Mouse (Mus musculus) forelimb bud, embryonic 11.5 days (tissue): Measurements from ENCODE around the gene Gm20716.
A peak's percentile ranks its signal among the peaks of the same experiment; 100 is the strongest.

Experiments
- DNase-seq: peaks from one replicate; pipeline ENCODE4 v3.0.0-alpha.2; 2012; ENCODE audit warnings: low read depth, low spot score

Gene Gm20716

DNA sequence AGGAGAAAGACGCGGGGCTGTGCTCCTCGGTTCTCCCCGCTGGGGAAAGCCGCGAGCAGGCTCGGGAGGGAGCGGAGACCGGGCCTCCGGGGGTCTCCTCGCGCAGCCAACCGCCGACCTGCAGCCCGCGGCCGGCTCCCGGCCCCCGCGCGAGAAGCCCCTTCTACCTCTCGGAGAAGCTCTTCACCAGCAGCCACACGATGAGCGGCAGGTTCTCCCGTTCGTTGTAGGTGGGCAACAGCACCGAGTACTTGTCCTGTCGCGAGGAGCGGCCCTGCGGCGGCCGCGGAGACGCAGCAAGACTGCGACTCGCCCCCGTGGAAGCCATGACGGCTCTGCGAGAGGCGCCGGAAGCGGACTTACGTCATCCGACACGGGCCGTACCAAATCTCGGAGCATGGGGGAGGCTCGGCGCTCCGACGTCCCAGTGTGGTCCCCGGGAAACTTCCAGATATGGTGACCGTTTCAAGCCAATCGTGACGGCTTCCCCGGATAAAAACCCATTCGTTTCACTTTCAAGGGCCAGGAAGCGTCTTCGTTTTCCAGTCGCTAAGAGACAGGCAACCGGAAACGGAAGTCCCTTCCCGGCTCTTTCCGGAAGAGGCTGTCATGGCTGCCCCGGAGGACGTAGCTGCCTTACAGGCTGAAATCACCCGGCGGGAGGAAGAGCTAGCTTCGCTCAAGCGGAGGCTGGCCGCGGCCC lies at the start of gene Gm20716, which contains the start of the genes Dpm1 and Mocs3:
Gene Gm20716, minus strand, starts transcription at position 339 of the 703 bp plus-strand sequence.
Gene Dpm1, minus strand, starts transcription at position 566 of the 703 bp plus-strand sequence.
Gene Mocs3, plus strand, starts transcription at position 597 of the 703 bp plus-strand sequence.
- peak; percentile 85 for DNase-seq

DNA sequence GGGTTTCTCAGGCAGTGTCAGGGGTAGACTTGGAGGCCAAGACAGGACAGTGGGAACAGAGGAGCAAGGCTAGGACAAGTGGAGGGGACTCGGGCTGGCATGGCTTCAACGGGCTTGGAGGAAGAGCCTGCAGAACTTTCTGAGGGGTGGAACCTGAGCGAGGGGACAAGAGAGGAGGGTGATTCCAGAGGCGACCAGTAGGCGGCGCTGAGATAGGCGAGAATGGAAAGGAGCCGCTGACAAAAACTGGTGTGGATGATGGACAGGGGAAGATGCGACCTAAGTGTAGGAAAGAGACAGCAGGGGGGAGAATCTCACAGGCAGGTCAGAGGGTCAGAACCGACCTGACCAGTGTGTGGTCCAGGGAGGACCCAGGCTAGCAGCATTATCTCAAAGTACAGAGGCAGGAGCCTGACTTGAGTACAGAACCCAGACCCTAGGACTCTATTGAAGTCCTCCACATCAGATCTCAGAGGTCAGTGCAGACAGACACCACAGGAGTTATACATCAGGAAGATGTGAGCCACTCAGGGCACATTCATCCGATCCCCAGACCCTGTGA lies 44.3 kb upstream of the Gm20716 start:
- peak; percentile 53 for DNase-seq

DNA sequence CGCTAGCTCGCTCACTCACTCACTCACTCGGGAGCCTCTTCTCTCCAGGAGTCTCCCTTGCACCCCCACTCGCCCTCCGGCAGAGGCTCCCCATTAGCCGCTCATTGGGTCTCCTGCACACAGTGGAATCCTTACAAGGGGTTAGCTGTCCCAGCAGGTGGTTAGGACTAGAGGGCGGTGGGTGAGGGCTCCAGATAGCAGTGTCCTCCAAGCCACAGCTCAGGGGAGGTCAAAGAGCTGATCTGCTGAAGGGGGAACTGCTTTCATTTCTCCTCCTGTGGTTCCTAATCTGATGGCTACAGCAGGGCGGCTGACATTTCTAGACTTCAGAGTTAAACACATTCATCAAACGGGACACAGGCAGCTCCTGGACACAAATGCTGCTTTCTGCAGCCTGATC lies 43.2 kb upstream of the Gm20716 start:
- no peak for DNase-seq

DNA sequence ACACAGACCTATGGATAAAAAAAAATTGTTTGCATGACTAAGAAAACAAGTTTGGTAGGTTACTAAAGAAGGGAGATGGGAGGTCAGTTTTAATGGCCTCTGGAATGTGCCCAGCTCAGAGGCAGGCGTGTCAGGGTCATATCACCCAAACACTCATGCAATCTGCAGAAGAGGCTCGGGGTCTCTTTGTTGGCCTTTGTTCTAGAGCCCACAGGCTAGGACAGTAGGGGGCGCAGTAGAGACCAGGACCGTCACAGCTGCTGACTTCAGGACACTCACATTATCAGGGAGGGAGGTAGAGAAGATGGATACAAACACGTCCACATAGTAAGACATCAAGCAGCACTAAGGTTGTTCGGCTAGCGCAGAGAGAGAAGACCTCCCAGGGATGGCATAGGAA lies 37.9 kb upstream of the Gm20716 start:
- DNase-seq: no peak

DNA sequence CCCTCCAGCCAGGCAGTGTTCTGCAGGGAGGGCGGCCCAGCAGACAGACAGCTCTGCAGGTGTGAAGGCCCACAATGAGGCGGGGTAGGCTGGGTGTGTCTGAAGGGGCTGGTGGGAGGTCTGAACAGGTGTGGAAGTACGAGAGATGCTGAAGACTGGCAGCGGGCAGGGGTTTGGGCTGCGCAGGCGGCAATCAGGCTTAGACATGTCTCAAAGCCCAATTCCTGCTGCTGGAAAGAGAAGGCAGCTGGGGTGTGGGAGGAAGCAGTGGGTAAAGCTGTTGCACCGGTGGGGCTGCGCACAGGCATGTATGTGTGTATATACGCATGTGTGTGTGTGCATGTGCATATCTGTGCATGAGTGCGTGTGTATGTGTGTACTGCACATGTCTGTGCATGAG lies 30.7 kb upstream of the Gm20716 start:
- no peak for DNase-seq

DNA sequence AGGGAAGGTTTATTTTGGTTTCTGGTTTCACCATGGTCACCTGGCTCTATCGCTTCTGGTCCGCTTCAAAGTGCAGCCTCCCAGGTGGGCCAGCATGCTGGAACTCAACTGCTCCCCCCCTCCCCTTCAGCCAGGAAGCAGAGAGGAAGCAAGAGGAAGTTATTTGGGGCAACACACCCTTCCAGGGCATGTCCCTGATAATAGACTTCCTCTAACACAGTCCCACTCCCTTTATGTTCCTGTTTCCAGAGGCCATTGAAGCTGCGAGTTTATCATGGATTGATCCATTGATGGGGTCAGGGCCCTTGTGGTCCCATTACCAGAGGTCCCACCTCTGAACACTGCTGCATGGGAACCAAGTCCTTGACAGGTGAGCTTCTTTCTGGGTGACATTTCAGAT lies 30.0 kb upstream of the Gm20716 start:
- DNase-seq: no peak

DNA sequence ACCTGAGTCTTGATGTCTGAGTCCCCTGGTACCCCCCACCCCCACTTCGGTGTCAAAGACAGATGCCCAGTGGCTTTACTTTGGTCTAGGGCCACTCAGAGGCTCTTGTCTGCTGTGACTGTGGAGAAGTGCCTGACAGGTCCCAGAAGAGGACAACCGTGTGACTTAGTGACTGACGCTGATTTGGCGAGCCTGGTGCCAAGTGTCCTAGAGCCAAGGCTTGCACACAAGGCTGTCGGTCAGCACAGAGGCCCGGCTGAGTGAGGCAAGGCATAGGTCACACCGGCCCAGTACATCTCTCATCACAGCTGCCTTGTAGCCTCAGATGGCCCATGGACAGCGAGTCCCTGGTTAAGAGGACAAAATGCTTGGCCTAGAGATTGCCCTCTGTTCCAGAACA lies 28.9 kb upstream of the Gm20716 start:
- DNase-seq: no peak

DNA sequence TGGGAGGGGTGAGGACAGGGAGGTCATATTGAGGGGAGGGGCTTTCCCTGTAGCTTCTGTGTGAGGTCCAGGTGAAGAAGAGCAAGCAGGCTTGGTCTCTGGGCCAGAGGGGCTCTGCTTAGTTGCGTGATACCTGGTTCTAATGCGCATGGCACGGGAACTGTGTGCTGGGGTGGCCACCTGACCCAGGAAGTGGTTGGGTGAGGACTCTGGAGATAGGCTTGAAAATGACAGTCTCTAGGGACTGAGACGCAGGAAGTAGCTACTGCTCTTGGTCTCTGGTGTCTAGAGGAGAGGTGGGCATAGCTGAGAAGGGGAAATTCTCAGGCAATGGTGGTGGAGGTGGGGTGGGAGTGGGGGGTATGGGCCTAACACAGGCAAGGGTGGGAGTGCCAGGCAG lies 27.0 kb upstream of the Gm20716 start:
- DNase-seq: no peak

DNA sequence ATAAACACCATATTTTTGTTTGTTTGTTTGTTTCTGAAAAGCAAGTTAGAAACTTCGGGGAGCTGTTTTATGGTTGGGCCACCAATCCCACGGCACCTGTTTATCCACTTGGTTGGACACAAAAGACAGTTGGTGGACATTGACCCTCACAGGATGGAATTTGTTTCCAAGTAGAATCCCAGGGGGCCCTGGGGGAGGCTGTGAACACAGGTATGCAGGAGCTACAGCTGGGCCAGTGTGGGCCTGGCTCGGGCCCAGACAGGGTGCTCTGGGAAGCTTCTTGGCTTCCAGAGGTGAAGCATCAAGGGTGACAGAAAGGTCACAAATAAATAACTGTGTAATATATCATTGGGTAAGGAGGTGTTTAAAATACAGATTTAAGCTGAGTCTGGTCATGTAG lies 26.3 kb upstream of the Gm20716 start:
- DNase-seq: no peak

DNA sequence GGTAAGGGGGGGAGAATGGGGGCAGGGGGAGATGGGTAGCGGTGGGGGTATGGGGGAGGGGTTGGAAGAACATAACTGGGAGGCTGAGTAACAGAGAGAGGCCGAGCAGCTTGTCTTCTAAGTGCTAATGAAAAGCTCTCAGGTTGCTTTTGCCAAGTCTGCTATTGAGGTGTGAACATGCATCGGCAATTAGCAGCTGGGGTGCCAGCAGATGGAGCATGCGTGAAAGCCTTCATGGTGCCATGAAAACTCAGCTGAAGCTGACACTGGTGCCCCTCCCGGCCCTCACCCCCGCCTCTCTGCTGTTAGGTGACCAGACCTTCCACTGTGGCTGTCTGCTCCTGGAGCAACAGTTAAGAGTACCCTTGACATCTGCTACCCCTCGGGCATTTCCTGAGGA lies 23.7 kb upstream of the Gm20716 start:
- no peak for DNase-seq

DNA sequence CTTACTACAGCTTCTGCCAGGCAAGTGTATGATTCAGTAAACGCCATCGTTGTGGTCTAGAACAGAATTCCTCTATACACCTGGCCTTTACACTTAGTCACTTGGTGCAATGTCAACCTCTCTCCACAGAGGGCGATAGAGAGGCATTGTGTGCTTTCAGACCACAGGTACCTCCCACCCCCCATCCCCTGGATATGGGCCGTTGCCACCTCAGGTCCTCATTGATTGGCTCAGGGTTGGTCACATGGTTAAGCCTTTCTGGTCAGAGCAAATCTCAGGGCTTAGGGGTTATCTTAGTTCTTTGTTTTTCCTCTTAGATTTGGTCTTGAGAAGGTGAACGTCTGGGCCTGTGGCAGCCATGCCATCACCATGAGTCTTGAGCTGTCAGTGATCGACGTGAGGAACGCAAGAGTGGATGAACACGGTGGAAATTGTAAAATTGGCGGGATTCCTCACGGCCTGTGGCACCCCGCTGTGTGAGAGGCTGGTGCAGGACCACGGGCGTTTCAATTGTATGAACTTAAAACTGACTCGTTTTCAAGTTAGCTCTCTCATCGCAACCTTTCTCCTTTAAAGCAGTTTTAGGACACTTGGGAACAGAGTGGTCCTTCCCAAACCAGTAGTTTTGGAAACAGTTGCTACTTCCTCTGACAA lies 22.6 kb upstream of the Gm20716 start:
- peak; percentile 89 for DNase-seq

DNA sequence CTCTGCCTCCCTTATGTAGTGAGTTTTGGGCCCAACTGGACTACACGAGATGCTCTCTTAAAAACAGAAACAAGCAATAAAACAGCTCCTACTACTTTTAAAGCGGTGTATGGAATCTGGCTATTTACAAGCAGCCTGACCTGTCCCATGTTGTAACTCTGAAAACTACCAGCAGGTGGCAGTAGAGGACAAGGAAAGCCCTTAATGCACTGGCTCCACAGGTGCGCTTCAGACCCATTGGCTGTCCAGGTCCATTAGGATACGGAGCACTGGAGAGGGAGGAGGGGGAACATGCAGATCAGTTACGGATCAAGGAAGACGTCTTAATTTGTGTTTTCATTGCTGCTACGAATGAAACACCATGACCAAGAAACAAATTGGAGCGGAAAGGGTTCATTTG lies 20.1 kb upstream of the Gm20716 start:
- peak; percentile 91 for DNase-seq

DNA sequence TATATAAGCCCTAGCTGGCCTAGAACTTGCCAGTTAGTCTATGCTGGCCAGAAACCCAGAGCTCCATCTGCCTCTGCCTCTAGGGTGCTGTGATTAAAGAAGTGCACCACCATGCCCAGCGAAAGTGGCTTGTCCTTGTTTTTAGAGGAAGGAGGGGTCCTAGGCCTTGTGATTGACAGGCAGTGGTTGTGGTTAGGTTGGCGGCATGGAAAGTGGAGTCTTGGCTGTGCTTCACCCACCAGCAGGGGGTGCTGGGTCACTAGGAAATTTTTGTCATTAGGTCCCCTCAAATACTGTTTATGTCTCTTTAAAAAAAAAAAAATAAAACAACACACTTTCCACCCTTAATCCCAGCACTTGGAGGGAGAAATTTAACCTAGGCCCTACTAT lies 18.7 kb upstream of the Gm20716 start:
- DNase-seq: peak; percentile 54

DNA sequence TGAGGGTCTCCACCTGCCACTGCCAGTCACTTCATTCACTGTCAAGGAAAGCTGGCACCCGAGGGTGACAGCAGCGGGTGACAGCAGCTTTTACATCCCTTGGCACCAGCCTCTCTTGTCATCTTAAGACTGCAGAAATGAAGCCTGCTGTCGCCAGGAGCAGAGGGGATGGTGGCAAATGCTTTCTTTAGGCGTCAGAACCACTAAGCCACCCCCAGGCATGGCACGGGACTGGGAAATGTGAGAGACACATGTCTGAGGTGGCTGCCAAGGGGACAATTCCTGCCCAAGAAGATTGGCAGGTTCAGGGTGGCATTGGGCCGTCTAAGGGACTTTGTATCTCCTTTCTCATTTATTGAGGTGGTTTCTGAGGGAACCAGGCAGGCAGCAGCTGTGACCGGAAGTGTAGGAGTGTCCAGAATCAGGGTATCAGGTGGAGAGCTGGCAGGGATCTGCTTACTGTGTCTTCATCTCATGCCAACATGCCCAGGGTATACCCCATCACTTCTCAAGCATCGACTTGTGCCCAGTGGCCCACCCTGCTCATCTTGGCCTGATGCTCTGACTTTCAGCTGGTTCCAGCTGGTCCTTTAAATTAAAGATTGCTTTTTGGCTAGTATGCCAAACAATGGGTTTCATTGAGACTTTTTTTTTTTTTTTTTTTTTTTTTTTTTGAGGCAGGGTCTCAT lies 18.1 kb upstream of the Gm20716 start:
- DNase-seq: no peak

DNA sequence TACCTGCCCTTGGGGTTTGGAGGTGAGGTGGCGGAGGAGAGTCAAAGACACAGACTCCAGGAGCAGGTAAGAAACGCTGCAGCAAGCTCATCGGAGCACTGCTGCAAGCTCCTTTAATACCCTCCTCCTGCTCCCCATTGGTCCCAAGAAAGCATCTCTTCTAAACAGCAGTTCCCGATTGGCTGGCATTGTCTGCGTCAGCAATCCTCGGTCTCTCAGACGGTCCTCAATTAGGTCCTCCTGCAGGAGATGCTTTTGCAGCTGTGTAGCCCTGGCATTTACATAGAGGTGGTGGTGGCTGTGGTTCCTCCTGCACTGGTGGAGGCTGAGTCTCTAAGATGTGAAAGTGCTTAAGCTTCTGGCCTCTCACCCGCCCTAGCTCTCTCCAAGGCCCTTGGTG lies 15.4 kb upstream of the Gm20716 start:
- no peak for DNase-seq

DNA sequence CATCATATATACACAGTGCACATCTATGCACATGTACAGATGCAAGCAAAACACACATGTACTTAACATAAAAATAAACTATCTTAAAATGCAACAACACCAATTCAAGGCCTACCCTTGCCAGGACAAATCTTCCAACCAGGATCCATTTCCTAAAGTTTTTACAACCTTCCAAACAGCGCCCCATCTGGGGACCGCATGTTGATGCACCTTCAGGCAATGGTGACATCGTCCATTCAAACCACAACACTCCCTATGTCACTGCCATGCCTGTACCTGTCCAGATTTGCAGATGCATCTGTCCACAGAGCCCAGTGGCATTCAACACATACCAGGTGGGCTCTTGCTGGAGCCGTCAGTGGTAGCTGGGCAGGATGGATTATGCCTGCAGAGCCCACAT lies 13.1 kb upstream of the Gm20716 start:
- no peak for DNase-seq

DNA sequence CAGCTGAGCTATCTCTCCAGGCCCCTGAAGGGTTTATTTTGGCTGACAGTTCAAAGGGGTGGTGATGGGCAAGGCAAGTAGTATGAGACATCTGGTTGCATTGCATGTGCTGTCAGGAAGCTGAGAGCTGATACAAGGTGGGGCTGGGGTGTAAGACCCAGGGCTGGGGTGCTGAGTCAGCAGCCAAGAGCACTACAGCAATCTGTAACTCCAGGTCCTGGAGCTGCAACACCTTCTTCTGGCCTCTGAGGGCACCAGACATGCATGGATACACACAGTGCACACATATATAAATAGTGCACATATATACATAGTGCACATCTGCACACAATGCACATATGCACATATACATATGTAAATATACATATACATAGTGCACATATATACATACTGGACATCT lies 12.7 kb upstream of the Gm20716 start:
- DNase-seq: no peak

DNA sequence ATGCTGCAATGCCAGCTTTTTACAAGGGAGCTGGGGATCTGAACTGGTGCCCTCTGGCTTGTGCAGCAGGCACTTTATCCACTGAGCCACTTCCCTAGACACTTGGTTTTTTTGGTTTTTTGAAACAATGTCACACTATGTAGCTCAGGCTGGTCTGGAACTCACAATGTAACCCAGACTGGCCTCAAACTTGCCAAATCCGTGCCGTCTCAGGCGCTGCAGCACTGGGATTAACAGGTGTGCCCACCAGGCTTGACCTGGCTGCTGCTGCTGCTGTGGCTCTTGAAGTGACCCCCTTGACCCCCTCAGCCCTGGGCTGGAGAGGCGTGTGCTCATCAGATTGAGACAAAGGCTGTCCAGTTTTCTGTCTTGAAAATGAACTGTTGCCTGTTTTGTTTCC lies 8.2 kb upstream of the Gm20716 start:
- DNase-seq: no peak

DNA sequence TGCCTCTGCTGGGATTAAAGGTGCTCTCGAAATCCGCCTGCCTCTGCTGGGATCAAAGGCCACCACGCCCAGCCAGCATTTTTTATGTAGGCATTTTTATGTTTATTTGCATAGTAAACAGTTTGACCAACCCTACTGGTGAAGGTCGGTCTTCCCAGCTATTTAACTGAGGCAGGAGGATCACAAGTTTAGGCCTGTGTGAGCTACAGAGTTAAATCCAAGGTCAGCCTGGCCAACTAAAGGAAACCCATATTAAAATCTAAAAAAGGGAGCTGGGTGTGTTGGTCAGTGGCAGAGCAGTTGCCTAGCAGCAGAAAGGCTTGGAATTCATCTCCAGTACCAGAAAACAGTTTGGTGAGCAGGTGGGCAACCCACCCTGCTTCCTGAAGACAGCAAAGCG lies 3.1 kb upstream of the Gm20716 start:
- DNase-seq: no peak

DNA sequence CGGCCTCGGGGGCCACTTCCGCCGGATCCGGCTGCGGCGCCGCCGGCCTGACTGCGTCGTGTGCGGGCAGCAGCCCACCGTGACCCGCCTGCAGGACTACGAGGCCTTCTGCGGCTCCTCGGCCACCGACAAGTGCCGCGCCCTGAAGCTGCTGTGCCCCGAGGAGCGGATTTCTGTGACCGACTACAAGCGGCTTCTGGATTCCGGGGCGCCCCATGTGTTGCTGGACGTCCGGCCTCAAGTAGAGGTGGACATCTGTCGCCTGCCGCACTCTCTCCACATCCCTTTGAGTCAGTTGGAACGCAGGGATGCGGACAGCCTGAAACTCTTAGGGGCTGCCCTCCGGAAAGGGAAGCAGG lies 1.3 kb upstream of the Gm20716 start:
- no peak for DNase-seq

DNA sequence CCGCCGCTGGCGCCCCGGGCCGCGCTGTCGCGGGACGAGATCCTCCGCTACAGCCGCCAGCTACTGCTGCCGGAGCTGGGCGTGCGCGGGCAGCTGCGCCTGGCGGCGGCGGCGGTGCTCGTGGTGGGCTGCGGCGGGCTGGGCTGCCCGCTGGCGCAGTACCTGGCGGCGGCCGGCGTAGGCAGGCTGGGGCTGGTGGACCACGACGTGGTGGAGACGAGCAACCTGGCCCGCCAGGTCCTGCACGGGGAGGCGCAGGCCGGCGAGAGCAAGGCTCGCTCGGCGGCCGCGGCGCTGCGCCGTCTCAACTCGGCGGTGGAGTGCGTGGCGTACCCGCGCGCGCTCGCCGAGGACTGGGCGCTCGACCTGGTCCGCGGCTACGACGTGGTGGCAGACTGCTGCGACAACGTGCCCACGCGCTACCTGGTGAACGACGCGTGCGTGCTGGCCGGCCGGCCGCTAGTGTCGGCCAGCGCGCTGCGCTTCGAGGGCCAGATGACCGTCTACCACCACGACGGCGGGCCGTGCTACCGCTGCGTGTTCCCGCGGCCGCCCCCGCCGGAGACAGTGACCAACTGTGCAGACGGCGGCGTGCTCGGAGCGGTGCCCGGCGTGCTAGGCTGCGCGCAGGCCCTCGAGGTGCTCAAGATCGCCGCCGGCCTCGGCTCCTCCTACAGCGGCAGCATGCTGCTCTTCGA lies 758 bp upstream of the Gm20716 start:
- no peak for DNase-seq
